Mouse (Mus musculus): ENCODE data around the gene Sgf29.

DNA sequence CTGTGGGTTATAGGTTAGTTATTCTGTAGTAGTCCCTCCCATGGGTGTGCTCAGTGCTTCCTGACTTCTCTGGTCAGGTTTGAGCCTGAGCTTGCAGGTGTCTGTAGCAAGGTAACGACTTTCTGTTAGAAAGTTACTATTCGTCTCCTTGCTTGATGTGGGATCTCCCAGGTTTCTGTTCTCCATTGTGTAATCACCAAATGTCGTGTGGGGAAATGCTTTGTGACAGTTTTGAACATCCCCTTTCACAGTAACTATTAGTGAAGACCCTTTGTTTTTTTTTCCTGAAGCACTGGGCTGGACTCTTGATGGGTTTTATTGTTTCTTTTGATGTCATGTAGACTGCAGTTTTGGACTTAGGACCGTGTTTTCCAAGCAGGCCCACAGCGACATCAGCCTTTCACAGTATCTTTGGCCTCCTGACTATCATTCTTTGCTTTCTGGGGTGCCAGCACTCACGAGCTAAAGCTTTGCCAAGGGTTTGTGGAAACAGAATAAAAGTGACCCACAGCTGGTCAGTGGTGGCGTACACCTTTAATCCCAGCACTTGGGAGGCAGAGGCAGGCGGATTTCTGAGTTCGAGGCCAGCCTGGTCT lies 18.5 kb downstream of the Sgf29 start:
- TF ChIP-seq POLR2A (IDR thresholded peaks at IDR 0.05; ENCODE audit: insufficient read depth, low read length) (no peak), CTCF (IDR thresholded peaks at IDR 0.05; ENCODE audit: low read depth, low read length) (no peak), EP300 (IDR thresholded peaks at IDR 0.05; ENCODE audit: insufficient read depth, low read depth, low read length) (no peak)
